Mouse (Mus musculus) kidney, adult 2 months (tissue): ENCODE measurements at regions not wholly inside any gene's neighbourhood (a gene's known extent, or its start where the extent isn't known, plus 50 kb on each side); places are given as distances from the start of the nearest gene placed in this dataset.

Experiments
- CTCF ChIP-seq: fragments of 200-500 bp; conservative IDR thresholded peaks from 2 replicates; pipeline ENCODE4 v1.5.1; 2011; ENCODE audit warnings: low read depth, mild to moderate bottlenecking, control low read depth, low read length, moderate library complexity, mixed read lengths; ENCODE audit not compliant: insufficient read depth, insufficient read length
- POLR2A ChIP-seq: fragments of 200-500 bp; IDR thresholded peaks from one replicate; pipeline ENCODE4 v1.6.1; 2011; ENCODE audit warnings: low read depth, low read length, control low read depth

DNA sequence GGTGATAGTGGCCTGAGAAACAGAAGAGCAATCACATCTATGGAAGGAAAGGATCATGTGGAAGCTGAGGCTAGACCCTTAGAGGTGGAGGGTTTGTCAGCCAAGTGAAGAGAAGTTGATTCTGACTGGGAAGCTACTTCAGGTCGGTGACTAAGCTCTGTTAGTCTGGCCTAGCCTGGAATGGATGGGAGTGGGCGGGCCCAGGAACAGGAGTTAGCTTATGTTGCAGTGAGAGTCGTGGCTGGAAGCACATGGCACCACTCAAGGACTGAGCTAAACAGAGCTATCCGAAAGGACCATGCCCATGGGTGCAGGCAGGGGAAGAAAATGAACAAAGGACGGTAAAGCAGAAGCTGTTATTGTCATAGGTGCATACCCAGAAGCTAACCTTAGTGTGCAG lies 199.6 kb upstream of the Klf12 start:
- TF ChIP-seq CTCF: no peak
- no peak for TF ChIP-seq POLR2A
